Mouse (Mus musculus): ENCODE measurements around the gene Senp1.

Gene Senp1

GRCm38 (mm10) chr15:98107230-98107629 lies 13.7 kb upstream of the Senp1 start:
- DNase-seq = no peak

- no peak for DNase-seq
These were observed 13.0 kb upstream of the Senp1 start for GRCm38 (mm10) chr15:98106506-98106905.

- DNase-seq = no peak
These were observed 8.9 kb upstream of the Senp1 start for GRCm38 (mm10) chr15:98102401-98102800.

GRCm38 (mm10) chr15:98098519-98098918 lies 5.0 kb upstream of the Senp1 start:
- DNase-seq = no peak

- no peak for DNase-seq
These were observed 3.4 kb upstream of the Senp1 start for GRCm38 (mm10) chr15:98096957-98097356.

GRCm38 (mm10) chr15:98094905-98095304 lies 1.4 kb upstream of the Senp1 start:
- DNase-seq = no peak

GRCm38 (mm10) chr15:98092372-98093120 lies 998 bp downstream of the Senp1 start, which contains the start of gene Pfkm:
TSS of gene Pfkm (plus strand) at chr15:98092589.
- DNase-seq = no peak

- no peak for DNase-seq
These were observed 1.7 kb downstream of the Senp1 start for GRCm38 (mm10) chr15:98091841-98092240.

GRCm38 (mm10) chr15:98089421-98090183 lies 3.9 kb downstream of the Senp1 start:
- DNase-seq = no peak

GRCm38 (mm10) chr15:98088889-98089288 lies 4.7 kb downstream of the Senp1 start:
- no peak for DNase-seq

GRCm38 (mm10) chr15:98076901-98077300 lies 16.6 kb downstream of the Senp1 start:
- no peak for DNase-seq

GRCm38 (mm10) chr15:98075034-98075433 lies 18.5 kb downstream of the Senp1 start:
- DNase-seq = no peak

GRCm38 (mm10) chr15:98074521-98074920 lies 19.0 kb downstream of the Senp1 start:
- no peak for DNase-seq

GRCm38 (mm10) chr15:98070376-98070775 lies 23.2 kb downstream of the Senp1 start:
- no peak for DNase-seq

- DNase-seq = no peak
These were observed 23.8 kb downstream of the Senp1 start for GRCm38 (mm10) chr15:98069566-98070245.

GRCm38 (mm10) chr15:98068506-98068905 lies 25.0 kb downstream of the Senp1 start:
- no peak for DNase-seq

- no peak for DNase-seq
These were observed 26.1 kb downstream of the Senp1 start for GRCm38 (mm10) chr15:98067492-98067891.

GRCm38 (mm10) chr15:98066602-98067001 lies 26.9 kb downstream of the Senp1 start:
- no peak for DNase-seq

- no peak for DNase-seq
These were observed 27.7 kb downstream of the Senp1 start for GRCm38 (mm10) chr15:98065881-98066280.

- DNase-seq = no peak
These were observed 38.3 kb downstream of the Senp1 start for GRCm38 (mm10) chr15:98055246-98055645.

- no peak for DNase-seq
These were observed 41.9 kb downstream of the Senp1 start for GRCm38 (mm10) chr15:98051685-98052084.

- no peak for DNase-seq
These were observed 44.4 kb downstream of the Senp1 start for GRCm38 (mm10) chr15:98048918-98049700.

- DNase-seq = no peak
These were observed 49.2 kb downstream of the Senp1 start for GRCm38 (mm10) chr15:98044387-98044786.

Data from right cerebral cortex, postnatal 25 days (tissue).